Mouse (Mus musculus) neural tube, embryonic 13.5 days (tissue): ENCODE results near the gene Ptprn2. TPM values are rescaled to one million over a fixed set of nuclear protein-coding genes. Genes with fewer than 3 reads are reported as not detected.

Experiments
- microRNA counts: library from miRNA; unstranded; fragments of <30 nt; microRNA quantifications from one replicate; lab custom pipeline; 2016
- microRNA-seq: library from miRNA; unstranded; fragments of <30 nt; microRNA quantifications from one replicate; pipeline ENCODE4, GENCODE M21; 2016
- polyA plus RNA-seq: library from polyadenylated mRNA; unstranded; fragments of >200 nt; fragmentation: Nextera tagmentation; extraction: Ambion mirVana; gene quantifications from 2 replicates; pipeline ENCODE4 v1.2.1, GENCODE M21; 2015

The Ptprn2 gene
- polyA plus RNA-seq, 1 experiment from 2014 or later: 10.6 TPM

MicroRNAs within 50 kb of the gene (microRNA counts, 519-probe panel; counts per million panel counts)
- 3,942 counts per million, percentile 62 among the panel's probes with 10 or more counts for microRNA mmu-miR-153 (lab: Ali Mortazavi, UCI)

Small RNA genes within 50 kb of the gene (microRNA-seq; reads per million reads assigned to microRNA genes)
- gene Mir153: 528 reads per million, percentile 75 among the genes with 10 or more reads in this experiment

Other genes starting within 250 kb of the Ptprn2 start
- 20.6 and 25.0 TPM in 2 replicates for gene Wdr60, start 222.7 kb upstream of the Ptprn2 start, polyA plus RNA-seq
- gene Gm11027, start 210.3 kb upstream of the Ptprn2 start, polyA plus RNA-seq: not detected in 2 replicates
- gene Esyt2, start 204.5 kb upstream of the Ptprn2 start, polyA plus RNA-seq: 11.1 and 11.2 TPM in 2 replicates
- 6.6 and 8.7 TPM in 2 replicates for gene Ncapg2, start 80.3 kb upstream of the Ptprn2 start, polyA plus RNA-seq